Mouse (Mus musculus) midbrain, embryonic 11.5 days (tissue): ENCODE data around the gene Ghdc. TPM values are rescaled to one million over a fixed set of nuclear protein-coding genes. Genes with fewer than 3 reads are reported as not detected.

Experiments used
- ATAC-seq: fragments of 200-750 bp; cut with Nextera tagmentation; 2 replicates; pipeline ENCODE4 v1.8.0; 2017; ENCODE audit warnings: moderate TSS enrichment, moderate library complexity; ENCODE audit not compliant: low FRiP score
- DNase-seq: peaks from one replicate; pipeline ENCODE4 v3.0.0; 2015; ENCODE audit warnings: low spot score; ENCODE audit errors: missing footprints
- H3K27ac ChIP-seq: fragments of 300-500 bp; sonication (generic); 2 replicates; pipeline ENCODE4 v1.5.1; 2014; ENCODE audit warnings: low read depth, low read length
- H3K27me3 ChIP-seq: fragments of 300-500 bp; sonication (generic); 2 replicates; pipeline ENCODE4 v1.6.1; 2014; ENCODE audit warnings: mild to moderate bottlenecking, low read length, moderate library complexity, mixed read lengths; ENCODE audit not compliant: control insufficient read depth, insufficient read depth
- H3K36me3 ChIP-seq: fragments of 300-500 bp; sonication (generic); 2 replicates; pipeline ENCODE4 v1.6.1; 2014; ENCODE audit warnings: mild to moderate bottlenecking, low read length, moderate library complexity, mixed read lengths; ENCODE audit not compliant: control insufficient read depth, insufficient read depth
- H3K4me1 ChIP-seq: fragments of 300-500 bp; sonication (generic); 2 replicates; pipeline ENCODE4 v1.6.1; 2014; ENCODE audit warnings: low read length; ENCODE audit not compliant: control insufficient read depth, insufficient read depth
- H3K4me2 ChIP-seq: fragments of 300-500 bp; sonication (generic); 2 replicates; pipeline ENCODE4 v1.6.1; 2014; ENCODE audit warnings: mild to moderate bottlenecking, moderate library complexity
- H3K4me3 ChIP-seq: fragments of 300-500 bp; sonication (generic); 2 replicates; pipeline ENCODE4 v1.5.1; 2014; ENCODE audit warnings: low read depth, low read length
- H3K9ac ChIP-seq: fragments of 300-500 bp; sonication (generic); 2 replicates; pipeline ENCODE4 v1.6.1; 2014; ENCODE audit warnings: low read length
- H3K9me3 ChIP-seq: fragments of 300-500 bp; sonication (generic); 2 replicates; pipeline ENCODE4 v1.6.1; 2016; ENCODE audit warnings: low read length; ENCODE audit not compliant: control insufficient read depth
- WGBS: fragments of 180-500 bp; shearing (Covaris S2); extraction: QIAGEN DNeasy Blood & Tissue Kit; methylation state at CpG from one replicate; pipeline ENCODE4 v1.1.7; 2014; 5-methylcytosine and 5-hydroxymethylcytosine counted together
- polyA plus RNA-seq: library from polyadenylated mRNA; unstranded; fragments of >200 nt; fragmentation: Nextera tagmentation; extraction: Ambion mirVana; gene quantifications from 2 replicates; pipeline ENCODE4 v1.2.1, GENCODE M21; 2014

Ghdc gene
- polyA plus RNA-seq, 1 experiment from 2014 or later, result 1.3 TPM

- no peak overlapping the region for H3K9ac ChIP-seq
- no peaks in the 10 kb centered on the region for H3K36me3 ChIP-seq
- no peak overlapping the region for H3K27ac ChIP-seq
- DNase-seq, result no peak
- H3K4me2 ChIP-seq, result no peak overlapping the region
- peaks cover 11% of the 10 kb centered on the region for H3K27me3 ChIP-seq
- WGBS, result 66% methylated on average over 6 of the region's 6 CpGs
- ATAC-seq, result no peak
- H3K9me3 ChIP-seq, result no peaks in the 10 kb centered on the region
- peaks cover 13% of the 10 kb centered on the region for H3K4me1 ChIP-seq
- no peak overlapping the region for H3K4me3 ChIP-seq
These were observed 14.3 kb downstream of the Ghdc start for GRCm38 (mm10) chr11:100756476-100756875.

- H3K9me3 ChIP-seq, result no peaks in the 10 kb centered on the region
- H3K27me3 ChIP-seq, result peaks cover 8% of the 10 kb centered on the region
- peaks cover 10% of the 10 kb centered on the region for H3K4me1 ChIP-seq
- WGBS, result 90% methylated on average over 3 of the region's 3 CpGs
- no peak overlapping the region for H3K9ac ChIP-seq
- DNase-seq (no peak), ATAC-seq (no peak)
- no peaks in the 10 kb centered on the region for H3K36me3 ChIP-seq
- no peak overlapping the region for H3K4me2 ChIP-seq
- H3K4me3 ChIP-seq, result no peak overlapping the region
- H3K27ac ChIP-seq, result no peak overlapping the region
These were observed 16.1 kb downstream of the Ghdc start for GRCm38 (mm10) chr11:100754693-100755057.

GRCm38 (mm10) chr11:100754021-100754692 is 16.6 kb downstream of the Ghdc start:
- Histone ChIP-seq H3K4me3 (no peak overlapping the region), H3K27me3 (peaks cover 3% of the 10 kb centered on the region), H3K9ac (no peak overlapping the region), H3K4me1 (peaks cover 5% of the 10 kb centered on the region; the same call in 1 of the 2 replicates), H3K36me3 (no peaks in the 10 kb centered on the region), H3K4me2 (no peak overlapping the region), H3K9me3 (no peaks in the 10 kb centered on the region), H3K27ac (no peak overlapping the region)
- WGBS, result 80% methylated on average over 12 of the region's 12 CpGs
- DNase-seq (no peak), ATAC-seq (no peak)

DNA sequence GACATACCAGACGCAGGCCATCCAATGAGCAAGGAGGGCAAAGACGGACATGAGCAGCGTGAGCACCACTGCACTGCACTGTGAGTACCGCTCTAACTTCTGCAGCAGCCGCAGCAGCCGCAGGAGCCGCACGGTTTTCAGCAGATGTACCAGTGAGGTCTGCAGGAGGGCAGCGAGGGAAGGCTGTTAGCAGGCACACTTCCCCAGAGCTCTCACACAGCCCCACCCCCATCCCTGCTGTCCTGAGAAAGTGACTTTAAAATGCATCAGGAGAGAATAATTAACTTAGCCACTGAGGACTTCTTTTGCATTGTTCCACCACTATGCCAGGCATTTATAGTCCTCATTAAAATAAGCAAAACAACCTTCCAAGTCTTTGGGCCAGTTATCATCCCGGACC is 18.5 kb downstream of the Ghdc start:
- no peak for DNase-seq
- H3K4me2 ChIP-seq, result no peak overlapping the region
- H3K4me1 ChIP-seq, result no peaks in the 10 kb centered on the region
- no peaks in the 10 kb centered on the region for H3K36me3 ChIP-seq
- H3K27me3 ChIP-seq, result no peaks in the 10 kb centered on the region
- no peaks in the 10 kb centered on the region for H3K9me3 ChIP-seq
- H3K27ac ChIP-seq, result no peak overlapping the region
- ATAC-seq, result no peak
- no peak overlapping the region for H3K9ac ChIP-seq
- WGBS, result 49% methylated on average over 10 of the region's 10 CpGs
- no peak overlapping the region for H3K4me3 ChIP-seq

GRCm38 (mm10) chr11:100750127-100750526 is 20.6 kb downstream of the Ghdc start:
- Histone ChIP-seq H3K4me2 (no peak overlapping the region), H3K4me1 (no peaks in the 10 kb centered on the region)
- 91% methylated on average over 16 of the region's 16 CpGs for WGBS

DNA sequence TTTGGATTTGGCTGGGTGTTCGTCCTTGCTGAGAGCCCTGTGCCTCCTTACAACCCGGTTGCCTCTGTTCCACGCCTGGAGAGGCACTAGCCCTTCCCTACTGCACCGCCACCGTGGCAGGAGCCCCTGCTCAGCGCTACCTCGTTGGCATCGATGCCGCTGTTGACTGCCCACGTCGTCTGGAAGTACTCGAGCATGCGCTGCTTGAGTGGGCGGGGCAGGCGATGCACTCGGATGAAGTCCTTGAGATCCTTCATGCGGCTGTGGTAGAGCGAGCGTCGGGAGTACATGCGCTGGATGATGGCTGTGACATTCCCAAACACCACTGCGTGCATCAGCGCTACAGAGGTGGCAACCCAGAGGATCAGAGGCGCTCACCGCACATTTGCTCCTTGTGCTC is 21.3 kb downstream of the Ghdc start:
- no peak overlapping the region for H3K9ac ChIP-seq
- no peak for ATAC-seq

More at GRCm38 (mm10) chr11:100750127-100750526, 20.6 kb downstream of the Ghdc start:
- no peaks in the 10 kb centered on the region for H3K36me3 ChIP-seq
- ATAC-seq (no peak), DNase-seq (no peak)
- H3K4me3 ChIP-seq, result no peak overlapping the region
- no peaks in the 10 kb centered on the region for H3K27me3 ChIP-seq
- no peak overlapping the region for H3K9ac ChIP-seq
- no peaks in the 10 kb centered on the region for H3K9me3 ChIP-seq
- H3K27ac ChIP-seq, result no peak overlapping the region

GRCm38 (mm10) chr11:100748620-100749019 is 22.1 kb downstream of the Ghdc start:
- no peaks in the 10 kb centered on the region for H3K27me3 ChIP-seq
- ATAC-seq (no peak), DNase-seq (no peak)
- H3K27ac ChIP-seq, result no peak overlapping the region
- no peaks in the 10 kb centered on the region for H3K9me3 ChIP-seq
- H3K4me1 ChIP-seq, result no peaks in the 10 kb centered on the region
- H3K4me3 ChIP-seq, result no peak overlapping the region
- H3K36me3 ChIP-seq, result no peaks in the 10 kb centered on the region
- 79% methylated on average over 4 of the region's 4 CpGs for WGBS
- no peak overlapping the region for H3K9ac ChIP-seq
- H3K4me2 ChIP-seq, result no peak overlapping the region

More for the DNA sequence above, 21.3 kb downstream of the Ghdc start:
- Histone ChIP-seq H3K27me3 (no peaks in the 10 kb centered on the region), H3K4me2 (no peak overlapping the region), H3K4me1 (no peaks in the 10 kb centered on the region), H3K27ac (no peak overlapping the region), H3K36me3 (no peaks in the 10 kb centered on the region), H3K4me3 (no peak overlapping the region), H3K9me3 (no peaks in the 10 kb centered on the region)
- 48% methylated on average over 25 of the region's 25 CpGs for WGBS
- no peak for DNase-seq

GRCm38 (mm10) chr11:100747114-100747513 is 23.6 kb downstream of the Ghdc start:
- Histone ChIP-seq H3K27ac (no peak overlapping the region), H3K27me3 (no peaks in the 10 kb centered on the region), H3K9ac (no peak overlapping the region), H3K4me1 (no peaks in the 10 kb centered on the region), H3K36me3 (no peaks in the 10 kb centered on the region), H3K4me2 (no peak overlapping the region), H3K4me3 (no peak overlapping the region), H3K9me3 (no peaks in the 10 kb centered on the region)
- DNase-seq (no peak), ATAC-seq (no peak)
- 71% methylated on average over 5 of the region's 5 CpGs for WGBS

DNA sequence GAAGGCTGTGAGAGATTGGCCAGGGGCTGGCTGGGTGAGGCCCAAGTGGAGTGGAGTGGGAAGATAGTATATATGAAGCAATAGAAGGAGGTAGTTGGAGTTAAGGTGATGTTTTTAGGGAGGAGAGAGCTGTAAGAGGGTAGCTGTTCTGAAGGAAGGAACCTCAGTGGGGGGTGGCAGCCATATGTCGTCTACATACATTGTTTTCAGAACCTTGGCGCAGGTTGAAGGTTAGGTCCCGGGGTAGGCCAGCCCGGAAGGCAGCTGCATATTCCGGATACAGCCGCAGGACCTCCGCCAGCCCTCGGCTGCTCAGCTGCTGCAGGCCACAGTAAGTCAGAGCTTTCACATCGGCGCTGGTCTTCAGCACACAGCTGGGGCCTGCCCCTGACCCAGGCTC is 24.2 kb downstream of the Ghdc start:
- ATAC-seq (no peak), DNase-seq (no peak)
- H3K4me3 ChIP-seq, result no peak overlapping the region
- no peaks in the 10 kb centered on the region for H3K4me1 ChIP-seq
- no peak overlapping the region for H3K27ac ChIP-seq
- H3K27me3 ChIP-seq, result no peaks in the 10 kb centered on the region
- H3K9me3 ChIP-seq, result no peaks in the 10 kb centered on the region
- H3K4me2 ChIP-seq, result no peak overlapping the region
- H3K9ac ChIP-seq, result no peak overlapping the region
- no peaks in the 10 kb centered on the region for H3K36me3 ChIP-seq
- WGBS, result 84% methylated on average over 10 of the region's 10 CpGs
